Mouse (Mus musculus) kidney, postnatal 4 days (tissue): ENCODE measurements around the gene Lrriq1.

ENCODE experiments used
- DNase-seq, 2 experiments: peaks; one replicate each; pipeline ENCODE4 v3.0.0; 2021; ENCODE audit warnings: mixed read lengths in 2 of 2

Gene Lrriq1

DNA sequence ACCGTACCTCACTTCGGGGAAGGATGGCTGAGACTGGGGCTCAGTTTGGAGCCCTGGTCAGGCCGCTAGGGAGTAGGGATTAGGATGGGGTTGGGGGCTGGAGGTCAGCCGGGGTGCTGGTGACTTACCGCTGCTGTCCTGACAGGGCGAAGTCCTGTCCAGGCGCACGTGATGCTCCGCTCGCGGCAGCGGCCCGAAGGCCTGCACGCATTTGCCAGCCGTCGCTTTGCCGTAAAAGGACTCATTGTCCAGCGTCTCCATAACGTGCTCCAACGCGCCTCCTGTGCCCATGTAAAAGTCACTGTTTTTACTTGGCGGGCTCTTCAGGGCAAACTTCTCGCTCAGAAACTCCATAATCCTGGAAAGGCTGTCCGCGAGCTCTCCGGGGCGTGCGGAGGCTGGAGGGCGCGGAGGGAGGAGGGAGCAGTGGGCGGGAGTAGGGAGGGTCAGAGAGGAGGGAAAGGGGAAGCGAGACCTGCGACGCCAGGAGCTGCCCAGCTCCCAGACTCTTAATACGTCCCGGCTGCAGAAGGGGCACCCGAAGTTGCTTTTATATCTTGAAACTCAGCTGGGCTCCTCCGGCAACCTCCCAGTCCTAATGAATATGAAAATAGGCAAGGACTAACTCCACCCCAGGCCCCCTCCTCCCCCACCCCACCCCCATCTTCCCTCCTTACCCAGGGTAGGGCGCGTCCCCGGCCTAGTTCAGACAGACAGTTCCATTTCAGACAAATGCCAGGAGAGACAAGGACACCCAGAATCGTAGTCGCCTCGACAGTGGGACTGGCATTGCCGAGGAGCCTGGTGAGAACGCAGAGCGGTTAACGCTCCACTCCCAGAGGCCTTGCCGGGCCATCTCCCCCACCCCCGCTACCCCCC is 207.6 kb downstream of the Lrriq1 start:
- DNase-seq, result peak; percentile 74 to 80

DNA sequence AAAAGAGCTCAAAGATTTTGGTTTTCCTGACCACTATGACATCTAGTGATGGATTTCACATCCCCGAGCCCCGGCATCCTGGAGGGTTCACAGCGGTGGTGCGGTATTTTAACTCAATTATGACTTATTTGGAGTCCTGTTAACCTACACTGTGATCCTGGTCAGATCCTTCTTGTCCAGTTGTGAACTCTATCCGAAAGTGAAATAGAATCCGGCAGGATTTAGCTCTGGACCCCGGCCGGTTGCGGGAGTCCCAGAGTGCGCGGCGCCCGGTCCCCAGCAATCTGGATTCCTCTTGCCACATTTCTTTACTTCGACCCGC is 208.2 kb downstream of the Lrriq1 start:
- peak in 1 of 2 experiments; percentile 38 for DNase-seq

DNA sequence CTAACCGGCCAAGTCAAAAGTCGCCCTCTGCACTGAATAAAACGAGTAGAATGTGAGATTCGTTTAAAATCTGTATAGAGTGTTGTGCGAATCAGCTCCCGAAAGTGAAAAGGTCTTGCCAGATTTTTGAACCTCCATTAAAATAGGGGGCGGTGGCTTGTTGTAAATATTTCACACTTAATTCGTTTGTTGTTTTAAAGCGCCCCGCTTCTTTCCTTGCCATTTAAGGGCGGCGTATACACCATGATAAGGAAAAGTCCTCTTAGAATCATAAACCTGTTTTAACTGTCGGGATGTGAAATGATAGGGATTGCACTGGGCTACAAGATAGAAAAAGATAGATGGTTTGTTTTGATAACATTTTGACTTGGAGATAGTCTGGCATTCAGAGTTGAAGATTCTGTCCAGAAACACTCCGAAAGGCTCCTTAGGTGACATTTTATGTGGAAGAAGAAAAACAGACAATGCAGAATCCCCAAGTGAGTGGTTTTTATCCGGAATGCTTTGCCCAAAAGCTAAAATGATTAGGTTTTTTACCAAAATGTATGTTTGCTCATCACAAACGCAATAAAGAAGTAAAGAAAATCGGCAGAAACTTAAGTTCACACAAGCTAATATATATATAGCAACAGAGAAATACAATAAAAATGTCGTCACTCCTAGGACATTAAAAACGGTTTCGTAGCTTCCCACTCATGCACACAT is 208.7 kb downstream of the Lrriq1 start:
- DNase-seq, result no peak

DNA sequence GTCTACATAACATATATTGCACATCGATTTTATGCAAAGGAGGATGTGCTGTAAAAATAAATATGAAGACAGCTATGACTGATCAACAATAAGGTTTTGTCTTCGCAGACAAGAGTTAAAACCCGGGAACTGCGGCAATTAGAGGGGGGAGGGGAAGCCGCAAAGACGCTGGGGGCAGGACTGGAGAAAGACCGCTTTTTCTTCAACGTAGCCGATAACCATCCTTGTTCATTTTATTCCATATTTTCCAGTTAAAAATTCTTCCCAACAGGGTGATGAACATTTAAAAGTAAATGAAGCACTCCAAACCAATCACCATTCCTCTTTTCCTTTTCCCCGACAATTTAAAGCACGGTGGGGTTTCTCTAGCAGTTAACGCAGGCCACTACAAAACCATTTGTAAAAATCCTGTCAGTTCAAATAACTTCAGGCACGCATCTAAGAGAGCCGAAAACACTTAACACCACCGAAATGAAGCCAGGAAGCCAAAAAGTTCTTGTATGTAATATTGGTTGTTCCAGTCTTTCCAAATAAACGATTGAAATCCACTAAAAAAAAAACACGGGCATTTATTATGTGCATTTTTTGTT is 209.4 kb downstream of the Lrriq1 start:
- peak; percentile 28 to 50 for DNase-seq

DNA sequence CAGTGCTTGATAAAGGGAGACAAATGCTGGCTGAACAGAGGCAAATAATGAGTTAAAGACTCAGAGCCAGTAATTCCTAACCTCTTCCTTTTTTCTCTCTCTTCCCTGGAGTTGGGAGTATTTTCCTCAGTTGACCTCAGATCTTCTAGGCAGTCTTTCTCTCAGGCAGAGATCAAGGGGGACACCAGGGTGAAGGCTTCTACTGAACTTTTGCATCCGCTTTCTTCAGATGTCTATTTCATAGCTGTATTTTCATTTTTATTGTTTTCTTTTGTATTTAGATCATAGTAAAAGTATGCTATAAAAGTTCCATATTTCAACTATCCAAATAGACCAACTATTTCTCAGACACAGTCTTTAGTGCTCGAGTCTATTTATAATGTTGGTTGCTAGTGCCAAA is 233.6 kb downstream of the Lrriq1 start:
- peak; percentile 29 to 43 for DNase-seq

DNA sequence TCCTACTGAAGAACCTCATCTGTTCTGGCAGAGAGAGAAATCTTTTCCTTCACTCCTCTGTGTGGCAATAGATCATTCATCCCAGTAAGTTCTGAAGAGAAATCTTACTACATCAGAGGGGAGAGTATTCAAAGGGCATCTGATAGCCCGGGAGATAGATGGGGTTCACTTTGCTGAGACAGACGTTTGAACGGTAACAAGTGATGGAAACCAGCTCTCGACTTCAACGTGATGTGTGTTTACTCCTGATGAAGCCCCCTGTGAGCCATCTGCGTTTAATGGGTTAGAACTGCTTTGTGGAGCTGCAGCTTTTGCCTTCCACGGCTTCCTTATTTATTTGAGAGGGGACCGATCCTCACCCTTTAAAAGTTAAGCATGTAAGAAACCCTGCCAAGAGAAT is 235.2 kb downstream of the Lrriq1 start:
- peak; percentile 52 to 64 for DNase-seq

DNA sequence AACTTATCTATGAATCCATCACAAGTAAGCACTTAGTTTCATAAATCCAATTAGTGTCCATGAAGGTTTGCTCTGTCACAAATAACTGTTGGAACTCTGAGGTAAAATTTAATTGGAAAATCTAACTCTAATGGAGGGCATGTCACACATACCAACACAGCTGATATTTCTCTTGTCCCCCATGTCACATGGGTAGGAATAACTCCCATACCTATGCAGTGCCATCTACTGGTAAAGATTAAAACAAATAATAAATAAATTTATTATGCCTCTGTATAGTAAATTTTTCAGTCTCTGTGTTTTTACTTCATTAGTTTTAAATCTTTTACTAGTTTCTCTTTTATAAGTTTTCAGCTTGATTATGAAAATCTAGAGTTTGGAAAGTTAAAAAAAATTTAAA is 236.5 kb downstream of the Lrriq1 start:
- DNase-seq, result no peak
